Mouse (Mus musculus) lung, postnatal 0 days (tissue): ENCODE measurements around the gene Tmem145.

Source experiments
- CTCF ChIP-seq: IDR thresholded peaks from 2 replicates; pipeline ENCODE4 v1.5.1; 2016; ENCODE audit warnings: antibody characterized with exemption, mild to moderate bottlenecking
- EP300 ChIP-seq: IDR thresholded peaks from 2 replicates; pipeline ENCODE4 v1.6.1; 2016; ENCODE audit warnings: antibody characterized with exemption, mild to moderate bottlenecking, control low read depth

DNA sequence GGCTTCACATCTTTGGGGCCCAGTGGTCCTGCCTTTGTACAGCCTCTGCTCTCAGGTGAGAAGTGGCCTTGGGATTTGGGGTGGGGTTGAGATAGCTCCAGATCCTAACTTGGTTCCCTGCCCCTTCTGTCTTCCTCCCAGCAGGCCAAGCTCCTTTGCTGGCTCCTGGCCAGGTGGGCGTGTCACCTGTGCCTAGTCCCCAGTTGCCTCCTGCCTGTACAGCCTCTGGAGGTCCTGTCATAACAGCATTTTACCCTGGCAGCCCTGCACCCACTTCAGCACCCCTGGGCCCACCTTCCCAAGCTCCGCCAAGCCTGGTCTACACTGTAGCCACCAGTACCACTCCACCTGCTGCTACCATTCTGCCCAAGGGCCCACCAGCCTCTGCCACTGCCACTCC is 15.0 kb upstream of the Tmem145 start:
- no peak for TF ChIP-seq CTCF
- no peak for TF ChIP-seq EP300
